In the genomic region with DNA sequence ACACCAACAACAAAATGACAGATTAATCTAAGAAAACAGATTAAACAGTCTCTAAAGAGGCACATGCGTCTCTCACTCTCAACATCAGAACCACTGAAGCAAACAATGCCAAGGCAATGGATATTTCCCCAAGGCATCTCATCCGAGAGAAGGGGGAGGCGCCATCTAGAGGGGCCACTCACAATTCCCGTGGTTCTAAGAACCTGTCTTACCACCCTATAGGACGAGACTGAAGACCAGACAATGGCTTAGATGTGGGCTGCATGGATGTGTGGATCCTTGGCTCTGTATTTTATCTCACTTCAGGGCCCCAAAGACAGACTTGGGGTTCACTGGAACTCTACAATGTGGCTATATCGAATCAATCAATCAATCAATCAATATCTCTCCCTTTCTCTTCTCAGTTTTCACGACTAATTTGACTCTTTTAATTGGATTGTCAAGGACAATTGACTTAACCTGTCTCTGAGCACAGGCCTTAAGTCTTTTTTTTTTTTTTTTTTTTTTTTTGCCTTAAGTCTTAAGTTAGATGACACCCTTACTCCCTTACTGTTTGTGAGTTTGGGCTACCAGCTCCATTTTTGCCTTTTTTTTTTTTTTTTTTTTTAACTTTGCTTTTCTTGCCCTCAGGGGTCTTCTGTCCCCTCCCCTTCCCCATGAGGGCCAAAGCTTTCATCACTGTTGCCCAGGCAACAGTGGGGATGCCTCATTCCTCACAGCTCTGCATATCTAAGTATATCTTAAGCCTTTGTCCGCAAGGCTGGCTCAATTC, we compare ENCODE assay signal across 9 mouse cellular contexts. TPM values are rescaled to one million over a fixed set of nuclear protein-coding genes. Genes with fewer than 3 reads are reported as not detected.
DNase-seq lines count a peak whose midpoint lies in the region; ATAC-seq and TF ChIP-seq lines count a peak whose summit lies in the region.
"Had no signal": no experiment of that assay in that cellular context is flagged by ENCODE, and none has a peak within 500 bp of the region (broad histone marks: within the 10 kb centered on the region; RNA-seq: fewer than 3 reads in every experiment).

No protein-coding gene starts in this region.

- H3K27ac ChIP-seq in intestine, embryonic 15.5 days = no peak overlapping the region
- no peak overlapping the region for H3K27ac ChIP-seq in intestine, postnatal 0 days (ENCODE audit: low read depth, low read length)
- H3K27ac ChIP-seq in brown adipose tissue, adult 24 weeks (replicated peaks; ENCODE audit: low read depth, low read length) = peak overlapping the region; percentile 70
- peak overlapping the region; percentile 87; the same call in 1 of the 2 replicates for H3K27ac ChIP-seq in midbrain, embryonic 15.5 days

- H3K4me3 ChIP-seq in intestine, embryonic 15.5 days (replicated peaks) = no peak overlapping the region
- no peak overlapping the region for H3K4me3 ChIP-seq in intestine, postnatal 0 days (ENCODE audit: low read depth, low read length)
- H3K4me3 ChIP-seq in brown adipose tissue, adult 24 weeks (ENCODE audit: insufficient read depth, low read depth, low read length) = peak overlapping the region; percentile 12; the same call in 1 of the 2 replicates
- H3K4me3 ChIP-seq in midbrain, embryonic 15.5 days = peak overlapping the region; percentile 79

- H3K9me3 ChIP-seq in intestine, embryonic 15.5 days = no peaks in the 10 kb centered on the region
- no peaks in the 10 kb centered on the region for H3K9me3 ChIP-seq in intestine, postnatal 0 days (ENCODE audit: control insufficient read depth)
- H3K9me3 ChIP-seq in midbrain, embryonic 15.5 days = no peaks in the 10 kb centered on the region

- TF ChIP-seq CTCF in intestine, postnatal 0 days (IDR thresholded peaks at IDR 0.05; ENCODE audit: low read depth) = no peak

- DNase-seq in forelimb bud, embryonic 11.5 days (ENCODE audit: low read depth, low spot score) = peak; percentile 18
- no peak for DNase-seq in cerebellum, adult 9-10 months
- no peak for DNase-seq in left cerebral cortex, adult 8-10 months (ENCODE audit: low spot score in 2 of 2)
- DNase-seq: cerebellum, postnatal 36 days had no signal

- peaks cover 11% of the 10 kb centered on the region; the same call in 1 of the 2 replicates for H3K27me3 ChIP-seq in intestine, embryonic 15.5 days (replicated peaks)
- peaks cover 30% of the 10 kb centered on the region; the same call in 1 of the 2 replicates for H3K27me3 ChIP-seq in intestine, postnatal 0 days (replicated peaks; ENCODE audit: control insufficient read depth, insufficient read depth, low read length)
- no peaks in the 10 kb centered on the region for H3K27me3 ChIP-seq in midbrain, embryonic 15.5 days (replicated peaks)

- H3K4me2 ChIP-seq in intestine, embryonic 15.5 days (replicated peaks) = peak overlapping the region; percentile 84
- H3K4me2 ChIP-seq in intestine, postnatal 0 days (replicated peaks; ENCODE audit: low read depth) = no peak overlapping the region
- H3K4me2 ChIP-seq in midbrain, embryonic 15.5 days = peak overlapping the region; percentile 98

- H3K4me1 ChIP-seq in intestine, embryonic 15.5 days (replicated peaks) = peaks cover 11% of the 10 kb centered on the region
- no peaks in the 10 kb centered on the region for H3K4me1 ChIP-seq in intestine, postnatal 0 days (replicated peaks; ENCODE audit: control insufficient read depth, insufficient read depth, low read length)
- no peaks in the 10 kb centered on the region for H3K4me1 ChIP-seq in brown adipose tissue, adult 24 weeks (ENCODE audit: control insufficient read depth, insufficient read depth, insufficient read length, low read length)
- H3K4me1 ChIP-seq in midbrain, embryonic 15.5 days = peaks cover 24% of the 10 kb centered on the region

- ATAC-seq in intestine, embryonic 15.5 days = no peak
- ATAC-seq in intestine, postnatal 0 days = no peak
- peak; percentile 55 for ATAC-seq in midbrain, embryonic 15.5 days (replicated peaks)
- no peak for ATAC-seq in activated CD4-positive, CD25-positive, alpha-beta regulatory T cell, adult 4 months

- WGBS in intestine, embryonic 15.5 days = 33% methylated on average over 8 of the region's 8 CpGs
- WGBS in intestine, postnatal 0 days = 33% methylated on average over 8 of the region's 8 CpGs
- WGBS in midbrain, embryonic 15.5 days = 8% methylated on average over 8 of the region's 8 CpGs

- no peak overlapping the region for H3K9ac ChIP-seq in intestine, embryonic 15.5 days
- no peak overlapping the region for H3K9ac ChIP-seq in intestine, postnatal 0 days (ENCODE audit: low read depth, low read length)
- H3K9ac ChIP-seq in midbrain, embryonic 15.5 days = no peak overlapping the region

- no peaks in the 10 kb centered on the region for H3K36me3 ChIP-seq in intestine, embryonic 15.5 days
- H3K36me3 ChIP-seq in intestine, postnatal 0 days (ENCODE audit: control insufficient read depth, insufficient read depth) = no peaks in the 10 kb centered on the region
- H3K36me3 ChIP-seq in midbrain, embryonic 15.5 days (replicated peaks) = no peaks in the 10 kb centered on the region

RNA-seq across cellular contexts. Expression of a gene that starts 1.2 kb away (rescaled TPM):
- polyA plus RNA-seq in intestine, embryonic 15.5 days (2015; fragmentation: Nextera tagmentation; extraction: Ambion mirVana) = 5.4 and 5.6 TPM in 2 replicates
- 5.9 and 6.0 TPM in 2 replicates for polyA plus RNA-seq in intestine, postnatal 0 days (2015; fragmentation: Nextera tagmentation; extraction: Ambion mirVana)
- 26.8 and 36.1 TPM in 2 replicates for polyA plus RNA-seq in brown adipose tissue, adult 24 weeks (2012; ENCODE audit: insufficient read depth, insufficient read length, missing spikeins)
- polyA plus RNA-seq in midbrain, embryonic 15.5 days (2015; fragmentation: Nextera tagmentation; extraction: Ambion mirVana) = 22.8 and 23.1 TPM in 2 replicates
- polyA plus RNA-seq in activated CD4-positive, CD25-positive, alpha-beta regulatory T cell, adult 4 months (2017; shearing (Covaris generic)) = not detected
- 10 to 100 TPM; 23.0 to 27.8 (median 25.2) TPM for total RNA-seq in left cerebral cortex, adult 8-10 months (2022)

RNA-seq across cellular contexts. Expression of a gene that starts 37.1 kb away (rescaled TPM):
- 47.3 and 48.9 TPM in 2 replicates for polyA plus RNA-seq in intestine, embryonic 15.5 days (2015; fragmentation: Nextera tagmentation; extraction: Ambion mirVana)
- polyA plus RNA-seq in intestine, postnatal 0 days (2015; fragmentation: Nextera tagmentation; extraction: Ambion mirVana) = 24.1 and 25.6 TPM in 2 replicates
- polyA plus RNA-seq in brown adipose tissue, adult 24 weeks (2012; ENCODE audit: insufficient read depth, insufficient read length, missing spikeins) = 79.8 and 83.8 TPM in 2 replicates
- polyA plus RNA-seq in midbrain, embryonic 15.5 days (2015; fragmentation: Nextera tagmentation; extraction: Ambion mirVana) = 36.4 and 37.4 TPM in 2 replicates
- polyA plus RNA-seq in activated CD4-positive, CD25-positive, alpha-beta regulatory T cell, adult 4 months (2017; shearing (Covaris generic)) = 10 to 100 TPM; 22.8 to 25.8 TPM
- total RNA-seq in left cerebral cortex, adult 8-10 months (2022) = 10 to 100 TPM; 19.1 to 22.5 (median 19.5) TPM

Comparison
In these comparisons a context has a peak if more than half of its experiments do, and no peak if none do; other contexts are left out.
1. H3K27ac ChIP-seq: peak in brown adipose tissue, adult 24 weeks (single experiment) and midbrain, embryonic 15.5 days (single experiment); none in intestine, embryonic 15.5 days (single experiment) and intestine, postnatal 0 days (single experiment).
2. H3K4me3 ChIP-seq: peak in brown adipose tissue, adult 24 weeks (single experiment) and midbrain, embryonic 15.5 days (single experiment); none in intestine, embryonic 15.5 days (single experiment) and intestine, postnatal 0 days (single experiment).